Mouse (Mus musculus) megakaryocyte, embryonic 14.5 days (primary cell): ENCODE measurements at regions not wholly inside any gene's neighbourhood (a gene's known extent, or its start where the extent isn't known, plus 50 kb on each side); places are given as distances from the start of the nearest gene placed in this dataset.

Source experiments
- FLI1 ChIP-seq: IDR thresholded peaks from 2 replicates; pipeline ENCODE4 v1.6.1; 2012; ENCODE audit warnings: low read length, inconsistent platforms, mixed read lengths
- GATA1 ChIP-seq: IDR thresholded peaks from 3 replicates; pipeline ENCODE4 v1.6.1; 2012; ENCODE audit warnings: mixed read lengths, low read length, inconsistent platforms, borderline replicate concordance

GRCm38 (mm10) chr15:93005751-93006231 lies 269.2 kb downstream of the Gxylt1 start:
- TF ChIP-seq GATA1, result no peak
- TF ChIP-seq FLI1, result no peak
